Mouse (Mus musculus) ES-CJ7 (cell line): Measurements from ENCODE around the gene Rbbp8nl.

Source experiments
- DNase-seq: peaks from one replicate; pipeline ENCODE4 v3.0.0; 2011; ENCODE audit warnings: low read depth, low spot score

Gene Rbbp8nl

DNA sequence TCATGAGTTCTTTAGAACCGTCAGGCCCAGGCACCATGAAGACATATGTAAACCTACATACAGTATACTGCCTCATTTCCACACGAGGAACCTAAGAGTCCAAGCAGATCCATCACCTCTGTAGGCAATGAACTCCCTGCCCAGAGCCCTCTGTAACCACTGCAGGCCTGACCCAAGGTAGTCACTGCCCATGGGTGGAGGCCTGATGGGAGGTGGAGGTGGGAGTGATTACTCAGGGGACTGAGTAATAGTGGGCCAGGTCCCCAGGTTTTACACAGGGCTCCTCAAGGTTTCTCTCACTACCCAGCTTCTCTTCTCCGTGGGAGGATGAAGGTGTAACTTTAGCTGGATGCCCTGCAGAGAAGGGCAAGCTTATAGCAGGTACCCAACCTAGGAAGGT is 60.5 kb downstream of the Rbbp8nl start:
- DNase-seq, result no peak

DNA sequence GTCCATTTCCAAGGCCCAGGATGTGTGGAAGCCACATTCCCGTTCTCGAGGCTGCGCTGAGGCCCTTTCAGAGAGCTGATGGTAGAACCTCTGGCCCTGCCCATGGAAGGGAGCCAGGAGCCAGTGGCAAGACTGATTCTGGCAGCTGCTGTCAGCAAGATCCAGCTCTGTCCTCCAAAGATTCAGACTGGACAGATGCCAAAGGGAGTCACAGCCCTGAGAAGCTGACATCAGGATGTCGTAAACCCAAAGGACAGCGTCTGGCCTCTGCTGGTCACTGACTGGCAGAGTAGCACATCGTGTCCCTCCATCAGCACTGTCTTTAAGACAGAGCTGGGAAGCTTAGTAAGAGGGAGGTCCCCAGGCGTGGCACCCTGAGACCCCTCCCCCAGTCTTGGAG is 61.1 kb downstream of the Rbbp8nl start:
- DNase-seq, result no peak

DNA sequence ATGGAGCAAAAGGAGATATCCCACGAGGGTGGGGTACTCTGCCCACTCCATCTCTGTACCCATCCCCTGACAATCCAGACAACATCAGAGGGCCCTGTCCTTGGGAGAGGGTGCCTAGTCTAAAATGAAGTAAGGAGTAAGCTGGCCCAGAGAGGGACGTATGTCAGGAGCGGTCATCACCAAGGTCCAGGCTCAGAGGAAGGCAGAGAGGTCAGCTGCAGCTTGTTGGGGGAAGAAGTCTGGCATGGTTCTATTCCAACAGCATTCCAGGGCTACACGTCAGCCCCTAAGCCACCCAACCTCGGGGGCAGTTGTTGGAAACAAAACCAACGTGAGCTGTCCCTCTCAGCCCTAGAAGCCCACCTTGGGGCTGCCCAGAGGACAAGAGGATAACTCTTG is 61.6 kb downstream of the Rbbp8nl start:
- no peak for DNase-seq
